Mouse (Mus musculus) hindbrain, embryonic 12.5 days (tissue): ENCODE results near the gene Urm1. TPM values are rescaled to one million over a fixed set of nuclear protein-coding genes. Genes with fewer than 3 reads are reported as not detected.

Experiments used
- ATAC-seq: fragments of 200-750 bp; cut with Nextera tagmentation; 2 replicates; pipeline ENCODE4 v1.8.0; 2017; ENCODE audit warnings: moderate TSS enrichment; ENCODE audit not compliant: low FRiP score
- H3K27ac ChIP-seq: fragments of 300-500 bp; sonication (generic); 2 replicates; pipeline ENCODE4 v1.5.1; 2016; ENCODE audit warnings: mild to moderate bottlenecking
- H3K27me3 ChIP-seq: fragments of 300-500 bp; sonication (generic); 2 replicates; pipeline ENCODE4 v1.6.1; 2016; ENCODE audit warnings: mild to moderate bottlenecking
- H3K36me3 ChIP-seq: fragments of 300-500 bp; sonication (generic); 2 replicates; pipeline ENCODE4 v1.6.1; 2016; ENCODE audit warnings: mild to moderate bottlenecking
- H3K4me1 ChIP-seq: fragments of 300-500 bp; sonication (generic); 2 replicates; pipeline ENCODE4 v1.6.1; 2016
- H3K4me2 ChIP-seq: fragments of 300-500 bp; sonication (generic); replicated peaks from 2 replicates; pipeline ENCODE4 v1.6.1; 2016; ENCODE audit warnings: mild to moderate bottlenecking
- H3K4me3 ChIP-seq: fragments of 300-500 bp; sonication (generic); 2 replicates; pipeline ENCODE4 v1.5.1; 2016; ENCODE audit warnings: mild to moderate bottlenecking
- H3K9ac ChIP-seq: fragments of 300-500 bp; sonication (generic); 2 replicates; pipeline ENCODE4 v1.6.1; 2016; ENCODE audit warnings: mild to moderate bottlenecking, moderate library complexity
- H3K9me3 ChIP-seq: fragments of 300-500 bp; sonication (generic); replicated peaks from 2 replicates; pipeline ENCODE4 v1.6.1; 2016; ENCODE audit warnings: mild to moderate bottlenecking
- WGBS: fragments of 180-500 bp; shearing (Covaris S2); methylation state at CpG from one replicate; pipeline ENCODE4 v1.1.7; 2016; 5-methylcytosine and 5-hydroxymethylcytosine counted together
- polyA plus RNA-seq: library from polyadenylated mRNA; unstranded; fragments of >200 nt; fragmentation: Nextera tagmentation; extraction: Ambion mirVana; gene quantifications from 2 replicates; pipeline ENCODE4 v1.2.1, GENCODE M21; 2016

Urm1 gene
- polyA plus RNA-seq, 1 experiment from 2014 or later: 19.5 TPM

DNA sequence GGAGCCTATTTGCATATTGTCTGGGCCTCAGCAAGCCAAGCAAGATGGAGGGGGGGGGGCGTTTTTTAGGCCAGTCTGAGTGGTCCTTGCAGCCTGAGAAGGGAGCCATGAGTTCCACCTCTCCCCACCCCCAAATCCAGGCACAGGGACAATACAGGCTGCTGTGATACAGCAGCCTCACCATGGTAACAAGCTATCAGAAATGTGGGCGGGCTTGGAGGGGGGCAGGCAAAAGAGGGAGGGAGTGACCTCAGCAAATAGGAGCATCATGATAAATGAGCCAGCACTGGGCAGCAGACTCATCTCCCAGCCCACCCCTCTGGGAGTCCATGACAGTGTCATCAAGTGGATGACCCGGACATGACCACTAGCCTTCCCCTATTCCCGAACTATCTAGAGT lies 19.6 kb downstream of the Urm1 start:
- H3K36me3 ChIP-seq: peaks cover 15% of the 10 kb centered on the region
- 17% methylated on average over 4 of the region's 4 CpGs for WGBS
- no peak overlapping the region for H3K4me3 ChIP-seq

DNA sequence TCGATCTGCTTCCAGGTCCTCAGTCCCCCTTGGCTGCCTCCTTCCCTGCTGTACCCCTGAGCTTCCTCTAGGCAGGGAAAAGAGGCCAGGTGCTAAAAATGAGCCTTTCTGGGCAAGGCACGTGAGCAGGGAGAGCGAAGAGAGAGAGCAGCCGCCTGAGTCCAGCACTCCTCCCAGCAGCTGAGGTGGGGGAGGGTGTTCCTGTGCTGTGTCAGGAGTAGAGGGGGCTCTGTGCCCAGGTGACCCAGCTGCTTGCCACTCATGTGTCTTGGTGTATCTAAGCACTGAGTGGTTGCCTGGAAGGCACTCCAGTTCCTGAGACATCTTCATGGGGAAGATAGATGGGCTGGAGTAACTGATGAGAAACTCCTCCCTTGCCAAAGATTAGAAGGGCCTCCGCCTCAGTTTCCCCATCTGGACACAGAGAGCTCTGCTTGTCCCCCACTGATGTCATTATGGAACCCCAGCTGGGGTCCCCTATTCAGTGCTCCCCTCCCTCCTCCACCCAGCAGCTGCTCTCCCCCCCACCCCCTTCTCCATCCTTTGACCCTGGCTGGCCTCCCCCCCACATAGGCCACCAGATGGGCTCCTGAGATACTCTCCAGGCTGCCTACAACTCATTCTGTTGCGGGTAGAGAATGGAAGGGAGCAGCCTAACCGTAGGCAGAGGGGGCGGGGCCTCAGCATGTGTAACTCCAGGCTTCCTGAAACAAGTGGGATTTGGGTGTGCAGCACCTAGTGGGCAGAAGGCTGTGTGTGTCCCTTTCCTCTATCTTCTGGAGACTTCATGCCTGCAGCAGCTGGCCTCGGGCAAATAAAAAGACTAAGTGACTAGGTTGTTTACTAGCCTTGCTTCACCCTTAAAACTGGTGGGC lies 23.6 kb downstream of the Urm1 start:
- Histone ChIP-seq H3K4me2 (peak overlapping the region; percentile 68), H3K27ac (peak overlapping the region; percentile 98), H3K27me3 (peaks cover 36% of the 10 kb centered on the region), H3K4me3 (peak overlapping the region; percentile 57; the same call in 1 of the 2 replicates), H3K9ac (peak overlapping the region; percentile 90), H3K4me1 (peaks cover 87% of the 10 kb centered on the region), H3K9me3 (no peaks in the 10 kb centered on the region), H3K36me3 (peaks cover 15% of the 10 kb centered on the region)
- 29% methylated on average over 9 of the region's 9 CpGs for WGBS
- ATAC-seq: peak; percentile 52

More for the DNA sequence above, 19.6 kb downstream of the Urm1 start:
- Histone ChIP-seq H3K4me1 (peaks cover 83% of the 10 kb centered on the region), H3K9ac (no peak overlapping the region), H3K27me3 (peaks cover 13% of the 10 kb centered on the region; the same call in 1 of the 2 replicates), H3K4me2 (peak overlapping the region; percentile 9; the same call in 1 of the 2 replicates), H3K9me3 (no peaks in the 10 kb centered on the region), H3K27ac (peak overlapping the region; percentile 98)
- peak; percentile 75 for ATAC-seq

GRCm38 (mm10) chr2:29844115-29844514 lies 24.2 kb downstream of the Urm1 start:
- H3K9ac ChIP-seq: peak overlapping the region; percentile 90
- H3K9me3 ChIP-seq: no peaks in the 10 kb centered on the region
- WGBS: 41% methylated on average over 2 of the region's 2 CpGs
- peaks cover 36% of the 10 kb centered on the region for H3K27me3 ChIP-seq
- peaks cover 15% of the 10 kb centered on the region for H3K36me3 ChIP-seq
- H3K4me3 ChIP-seq: peak overlapping the region; percentile 57
- H3K4me1 ChIP-seq: peaks cover 87% of the 10 kb centered on the region
- H3K4me2 ChIP-seq: peak overlapping the region; percentile 68
- H3K27ac ChIP-seq: peak overlapping the region; percentile 98
- no peak for ATAC-seq

DNA sequence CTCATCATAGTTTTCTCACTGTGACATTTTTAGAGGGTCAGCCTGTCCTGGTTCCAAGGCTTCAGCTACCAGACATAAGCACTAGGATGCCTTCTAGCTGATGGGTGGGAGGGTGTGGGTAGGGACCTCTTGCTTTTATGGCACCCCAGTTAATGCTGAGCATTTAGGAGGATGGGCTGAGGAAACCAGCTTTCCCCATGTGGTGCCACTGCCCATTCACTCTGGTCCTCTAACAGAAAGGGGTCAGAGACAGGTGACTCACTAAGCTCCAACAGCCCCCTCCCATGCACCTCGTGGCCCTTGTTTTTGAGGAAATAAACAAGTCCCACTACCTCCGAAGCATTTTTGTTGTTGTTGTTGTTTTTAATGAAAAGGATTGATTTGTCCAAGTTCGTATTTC lies 24.8 kb downstream of the Urm1 start:
- WGBS: 7% methylated on average over 3 of the region's 3 CpGs
- H3K9ac ChIP-seq: peak overlapping the region; percentile 90
- H3K27ac ChIP-seq: peak overlapping the region; percentile 98
- peak overlapping the region; percentile 57 for H3K4me3 ChIP-seq
- peaks cover 87% of the 10 kb centered on the region for H3K4me1 ChIP-seq
- no peak for ATAC-seq
- H3K27me3 ChIP-seq: peaks cover 36% of the 10 kb centered on the region
- peak overlapping the region; percentile 68 for H3K4me2 ChIP-seq
- peaks cover 15% of the 10 kb centered on the region for H3K36me3 ChIP-seq
- H3K9me3 ChIP-seq: no peaks in the 10 kb centered on the region

DNA sequence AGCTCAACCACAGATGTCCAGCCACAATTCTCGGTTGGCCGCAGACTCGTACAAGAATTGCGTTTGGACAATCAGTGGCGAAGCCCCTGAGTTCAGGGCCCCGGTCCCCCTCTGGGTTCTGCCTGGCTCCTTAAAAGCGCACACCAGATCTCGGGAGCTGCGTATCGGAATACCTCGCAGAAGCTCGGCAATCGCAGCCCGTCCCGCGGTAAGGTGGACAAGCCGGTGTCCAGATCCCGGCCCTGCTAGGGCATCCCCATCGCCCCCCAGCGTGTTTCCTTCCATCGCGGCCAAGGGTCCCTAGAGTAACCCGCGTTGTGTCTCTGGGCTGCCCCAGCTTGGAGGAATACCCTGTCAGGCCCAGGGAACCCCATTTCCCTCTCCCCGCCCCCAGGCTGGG lies 25.8 kb downstream of the Urm1 start:
- Histone ChIP-seq H3K36me3 (peaks cover 15% of the 10 kb centered on the region), H3K27ac (peak overlapping the region; percentile 98), H3K27me3 (peaks cover 36% of the 10 kb centered on the region), H3K9me3 (no peaks in the 10 kb centered on the region), H3K9ac (peak overlapping the region; percentile 90), H3K4me1 (peaks cover 87% of the 10 kb centered on the region), H3K4me2 (peak overlapping the region; percentile 68), H3K4me3 (peak overlapping the region; percentile 57)
- peak; percentile 1; the same call in 1 of the 2 replicates for ATAC-seq
- WGBS: under 1% methylated on average over 25 of the region's 25 CpGs

- H3K4me2 ChIP-seq: peak overlapping the region; percentile 68
- H3K36me3 ChIP-seq: peaks cover 15% of the 10 kb centered on the region
- no peaks in the 10 kb centered on the region for H3K9me3 ChIP-seq
- peaks cover 82% of the 10 kb centered on the region for H3K4me1 ChIP-seq
- peak; percentile 61 for ATAC-seq
- H3K4me3 ChIP-seq: peak overlapping the region; percentile 57
- WGBS: 2% methylated on average over 47 of the region's 47 CpGs
- H3K9ac ChIP-seq: peak overlapping the region; percentile 90
- peaks cover 36% of the 10 kb centered on the region for H3K27me3 ChIP-seq
- H3K27ac ChIP-seq: peak overlapping the region; percentile 98
Observed at GRCm38 (mm10) chr2:29846061-29846853, 26.4 kb downstream of the Urm1 start.

DNA sequence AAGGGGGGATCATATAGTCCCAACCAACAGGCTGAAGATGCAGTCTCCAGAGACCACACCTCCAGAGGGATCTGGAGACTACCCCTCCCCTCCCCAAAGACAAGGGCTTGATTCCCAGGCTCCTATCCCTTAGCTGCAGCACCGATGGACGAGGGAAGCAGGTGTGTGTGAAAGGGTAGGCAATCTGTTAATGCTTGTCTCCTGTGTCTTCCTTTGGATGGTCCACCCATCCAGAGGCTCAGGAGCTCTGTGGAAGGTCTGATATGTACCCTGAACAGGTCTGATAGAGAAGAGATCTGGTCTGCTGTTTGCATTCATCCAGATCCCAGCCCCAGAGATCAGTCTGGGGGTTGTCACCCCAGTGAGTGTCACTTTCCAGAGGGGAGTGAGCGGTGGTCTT lies 27.0 kb downstream of the Urm1 start:
- peak overlapping the region; percentile 68 for H3K4me2 ChIP-seq
- no peaks in the 10 kb centered on the region for H3K9me3 ChIP-seq
- H3K9ac ChIP-seq: peak overlapping the region; percentile 90
- peak overlapping the region; percentile 57 for H3K4me3 ChIP-seq
- H3K36me3 ChIP-seq: peaks cover 14% of the 10 kb centered on the region
- H3K27me3 ChIP-seq: peaks cover 36% of the 10 kb centered on the region
- H3K4me1 ChIP-seq: peaks cover 81% of the 10 kb centered on the region
- peak overlapping the region; percentile 98 for H3K27ac ChIP-seq
- WGBS: 21% methylated on average over 3 of the region's 3 CpGs
- no peak for ATAC-seq

GRCm38 (mm10) chr2:29849041-29849440 lies 29.2 kb downstream of the Urm1 start:
- Histone ChIP-seq H3K27ac (peak overlapping the region; percentile 73), H3K4me1 (peaks cover 76% of the 10 kb centered on the region), H3K9me3 (no peaks in the 10 kb centered on the region), H3K36me3 (no peaks in the 10 kb centered on the region), H3K4me2 (0 out of 2 replicates have a peak overlapping the region, but pooled peaks have one; percentile 8), H3K9ac (no peak overlapping the region), H3K4me3 (no peak overlapping the region), H3K27me3 (peaks cover 28% of the 10 kb centered on the region)
- no peak for ATAC-seq
- 39% methylated on average over 8 of the region's 8 CpGs for WGBS

GRCm38 (mm10) chr2:29849841-29850480 lies 30.1 kb downstream of the Urm1 start:
- Histone ChIP-seq H3K27ac (peak overlapping the region; percentile 73), H3K4me2 (no peak overlapping the region), H3K36me3 (no peaks in the 10 kb centered on the region), H3K9me3 (no peaks in the 10 kb centered on the region), H3K4me3 (no peak overlapping the region), H3K4me1 (peaks cover 71% of the 10 kb centered on the region), H3K9ac (no peak overlapping the region), H3K27me3 (peaks cover 21% of the 10 kb centered on the region)
- 32% methylated on average over 5 of the region's 5 CpGs for WGBS
- no peak for ATAC-seq

- H3K27ac ChIP-seq: peak overlapping the region; percentile 83
- WGBS: 17% methylated on average over 4 of the region's 4 CpGs
- no peak overlapping the region for H3K9ac ChIP-seq
- H3K27me3 ChIP-seq: no peaks in the 10 kb centered on the region
- no peak overlapping the region for H3K4me3 ChIP-seq
- H3K36me3 ChIP-seq: no peaks in the 10 kb centered on the region
- H3K4me1 ChIP-seq: peaks cover 78% of the 10 kb centered on the region
- ATAC-seq: no peak
- no peaks in the 10 kb centered on the region for H3K9me3 ChIP-seq
- H3K4me2 ChIP-seq: no peak overlapping the region
Observed at GRCm38 (mm10) chr2:29852957-29853485, 33.1 kb downstream of the Urm1 start.

DNA sequence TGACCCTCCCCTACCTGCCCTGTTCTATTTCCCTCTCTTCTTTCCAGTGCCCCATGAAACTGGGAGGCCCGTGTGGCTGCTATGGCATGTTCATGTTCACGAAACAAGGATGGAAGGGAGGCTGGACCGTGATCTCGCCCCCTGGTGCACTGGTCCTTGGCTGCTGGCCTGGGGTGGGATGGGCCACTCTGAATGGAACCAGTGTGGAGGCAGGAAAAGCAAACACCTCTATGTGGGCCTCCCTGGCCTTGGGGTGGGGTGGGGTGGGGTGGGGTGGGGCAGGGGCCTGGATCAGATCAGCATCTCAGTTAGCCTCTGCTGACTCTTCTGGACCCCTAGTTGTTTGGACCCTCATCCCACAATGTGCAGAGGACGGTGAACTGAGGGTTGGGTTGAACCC lies 33.9 kb downstream of the Urm1 start:
- Histone ChIP-seq H3K4me1 (peaks cover 78% of the 10 kb centered on the region), H3K4me2 (no peak overlapping the region), H3K4me3 (no peak overlapping the region), H3K9me3 (no peaks in the 10 kb centered on the region), H3K27me3 (no peaks in the 10 kb centered on the region), H3K36me3 (no peaks in the 10 kb centered on the region), H3K9ac (no peak overlapping the region), H3K27ac (peak overlapping the region; percentile 83)
- ATAC-seq: no peak
- 44% methylated on average over 5 of the region's 5 CpGs for WGBS
